Mouse (Mus musculus) myocyte (in vitro differentiated cells): Measurements from ENCODE around the gene Micu2. TPM values are rescaled to one million over a fixed set of nuclear protein-coding genes. Genes with fewer than 3 reads are reported as not detected.

ENCODE experiments used
- polyA plus RNA-seq: library from polyadenylated mRNA; unstranded; fragments of >200 nt; fragmentation: generic; extraction: Trizol; gene quantifications from one replicate; pipeline ENCODE4 v1.2.1, GENCODE M21; 2012; ENCODE audit warnings: missing spikeins

Micu2 gene
- polyA plus RNA-seq, 1 experiment, result 48.2 TPM

Other genes starting within 250 kb of the Micu2 start
- 10.6 TPM for gene Lats2, start 240.9 kb downstream of the Micu2 start, polyA plus RNA-seq
- gene Sap18, start 201.1 kb downstream of the Micu2 start, polyA plus RNA-seq, result 168 TPM
- gene Ska3, start 173.1 kb downstream of the Micu2 start, polyA plus RNA-seq, result 3.8 TPM
- gene Mrpl57, start 173.0 kb downstream of the Micu2 start, polyA plus RNA-seq, result 133 TPM
- 9.6 TPM for gene Zdhhc20, start 109.0 kb downstream of the Micu2 start, polyA plus RNA-seq
- 6.0 TPM for gene Fgf9, start 71.3 kb upstream of the Micu2 start, polyA plus RNA-seq